Mouse (Mus musculus) neural tube, embryonic 14.5 days (tissue): ENCODE measurements at regions not wholly inside any gene's neighbourhood (a gene's known extent, or its start where the extent isn't known, plus 50 kb on each side); places are given as distances from the start of the nearest gene placed in this dataset.

ENCODE experiments used
- ATAC-seq: fragments of 200-750 bp; cut with Nextera tagmentation; 2 replicates; pipeline ENCODE4 v1.8.0; 2017; ENCODE audit warnings: low read depth, mild to moderate bottlenecking, moderate TSS enrichment, moderate library complexity
- H3K27ac ChIP-seq: fragments of 300-500 bp; sonication (generic); 2 replicates; pipeline ENCODE4 v1.5.1; 2014; ENCODE audit warnings: low read depth, mild to moderate bottlenecking, control low read depth, low read length, moderate library complexity, mixed read lengths
- H3K27me3 ChIP-seq: fragments of 300-500 bp; sonication (generic); 2 replicates; pipeline ENCODE4 v1.6.1; 2014; ENCODE audit warnings: low read length; ENCODE audit not compliant: control insufficient read depth, insufficient read depth
- H3K36me3 ChIP-seq: fragments of 300-500 bp; sonication (generic); 2 replicates; pipeline ENCODE4 v1.6.1; 2014; ENCODE audit warnings: low read length, mixed read lengths; ENCODE audit not compliant: control insufficient read depth, insufficient read depth
- H3K4me1 ChIP-seq: fragments of 300-500 bp; sonication (generic); 2 replicates; pipeline ENCODE4 v1.6.1; 2014; ENCODE audit warnings: low read length; ENCODE audit not compliant: control insufficient read depth, insufficient read depth
- H3K4me2 ChIP-seq: fragments of 300-500 bp; sonication (generic); 2 replicates; pipeline ENCODE4 v1.6.1; 2014; ENCODE audit warnings: mild to moderate bottlenecking, low read depth, low read length, control low read depth
- H3K4me3 ChIP-seq: fragments of 300-500 bp; sonication (generic); 2 replicates; pipeline ENCODE4 v1.5.1; 2014; ENCODE audit warnings: low read depth, low read length, control low read depth, mixed read lengths
- H3K9ac ChIP-seq: fragments of 300-500 bp; sonication (generic); replicated peaks from 2 replicates; pipeline ENCODE4 v1.6.1; 2014; ENCODE audit warnings: low read depth, mild to moderate bottlenecking, control low read depth, low read length, mixed read lengths
- H3K9me3 ChIP-seq: fragments of 300-500 bp; sonication (generic); 2 replicates; pipeline ENCODE4 v1.6.1; 2016; ENCODE audit warnings: low read length; ENCODE audit not compliant: control insufficient read depth
- WGBS: fragments of 180-500 bp; shearing (Covaris S2); extraction: QIAGEN DNeasy Blood & Tissue Kit; methylation state at CpG from one replicate; pipeline ENCODE4 v1.1.7; 2014; 5-methylcytosine and 5-hydroxymethylcytosine counted together

GRCm38 (mm10) chr10:96496700-96497099 lies 120.1 kb upstream of the Btg1 start:
- Histone ChIP-seq H3K27me3 (no peaks in the 10 kb centered on the region), H3K27ac (no peak overlapping the region), H3K4me1 (no peaks in the 10 kb centered on the region), H3K9ac (no peak overlapping the region), H3K4me3 (no peak overlapping the region), H3K36me3 (no peaks in the 10 kb centered on the region), H3K4me2 (no peak overlapping the region), H3K9me3 (no peaks in the 10 kb centered on the region)
- ATAC-seq: no peak
- 98% methylated on average over 3 of the region's 3 CpGs for WGBS

DNA sequence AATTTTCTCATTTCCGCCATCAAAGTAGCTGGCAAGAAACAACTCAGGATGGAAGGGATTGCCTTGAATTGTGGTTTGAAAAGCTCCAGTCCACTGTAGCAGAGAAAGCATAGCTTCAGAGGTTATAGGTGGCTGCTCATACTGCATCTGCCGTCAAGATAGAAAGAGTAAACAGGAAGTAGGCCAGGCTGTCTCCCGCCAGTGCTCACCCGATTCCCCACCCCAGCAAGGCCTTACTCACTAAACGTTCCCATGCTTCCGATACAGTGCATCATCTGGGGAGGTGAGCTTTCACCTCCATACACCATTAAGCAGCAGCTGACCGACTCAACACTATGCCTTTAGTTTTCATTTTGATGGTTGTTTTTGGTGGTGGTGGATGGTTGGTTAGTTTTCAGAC lies 119.3 kb upstream of the Btg1 start:
- no peaks in the 10 kb centered on the region for H3K4me1 ChIP-seq
- H3K27ac ChIP-seq: no peak overlapping the region
- no peak for ATAC-seq
- no peaks in the 10 kb centered on the region for H3K9me3 ChIP-seq
- H3K36me3 ChIP-seq: no peaks in the 10 kb centered on the region
- H3K27me3 ChIP-seq: no peaks in the 10 kb centered on the region
- no peak overlapping the region for H3K4me2 ChIP-seq
- WGBS: 87% methylated on average over 7 of the region's 7 CpGs
- no peak overlapping the region for H3K4me3 ChIP-seq
- H3K9ac ChIP-seq: no peak overlapping the region

DNA sequence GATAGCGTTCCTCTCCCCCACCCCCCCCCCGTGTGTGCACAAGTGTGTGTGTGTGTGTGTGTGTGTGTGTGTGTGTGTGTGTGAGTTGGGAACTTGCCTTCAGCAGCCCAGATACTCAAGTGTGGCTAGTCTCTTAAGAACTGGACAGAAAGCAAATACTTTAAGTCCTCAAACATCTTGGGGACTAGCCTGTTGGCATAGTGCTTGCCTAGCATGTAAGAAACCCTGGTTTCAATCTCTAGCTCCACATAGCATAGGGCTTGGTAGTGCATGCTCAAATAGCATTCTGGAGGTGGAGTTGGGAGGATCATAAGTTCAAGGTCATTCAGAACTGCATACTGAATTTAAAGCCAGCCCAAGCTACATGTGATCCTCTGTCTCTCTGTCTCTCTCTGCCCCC lies 117.5 kb upstream of the Btg1 start:
- 94% methylated on average over 2 of the region's 2 CpGs for WGBS
- no peaks in the 10 kb centered on the region for H3K4me1 ChIP-seq
- no peak for ATAC-seq
- no peak overlapping the region for H3K27ac ChIP-seq
- no peaks in the 10 kb centered on the region for H3K9me3 ChIP-seq
- H3K9ac ChIP-seq: no peak overlapping the region
- H3K27me3 ChIP-seq: no peaks in the 10 kb centered on the region
- H3K4me2 ChIP-seq: no peak overlapping the region
- no peaks in the 10 kb centered on the region for H3K36me3 ChIP-seq
- no peak overlapping the region for H3K4me3 ChIP-seq

DNA sequence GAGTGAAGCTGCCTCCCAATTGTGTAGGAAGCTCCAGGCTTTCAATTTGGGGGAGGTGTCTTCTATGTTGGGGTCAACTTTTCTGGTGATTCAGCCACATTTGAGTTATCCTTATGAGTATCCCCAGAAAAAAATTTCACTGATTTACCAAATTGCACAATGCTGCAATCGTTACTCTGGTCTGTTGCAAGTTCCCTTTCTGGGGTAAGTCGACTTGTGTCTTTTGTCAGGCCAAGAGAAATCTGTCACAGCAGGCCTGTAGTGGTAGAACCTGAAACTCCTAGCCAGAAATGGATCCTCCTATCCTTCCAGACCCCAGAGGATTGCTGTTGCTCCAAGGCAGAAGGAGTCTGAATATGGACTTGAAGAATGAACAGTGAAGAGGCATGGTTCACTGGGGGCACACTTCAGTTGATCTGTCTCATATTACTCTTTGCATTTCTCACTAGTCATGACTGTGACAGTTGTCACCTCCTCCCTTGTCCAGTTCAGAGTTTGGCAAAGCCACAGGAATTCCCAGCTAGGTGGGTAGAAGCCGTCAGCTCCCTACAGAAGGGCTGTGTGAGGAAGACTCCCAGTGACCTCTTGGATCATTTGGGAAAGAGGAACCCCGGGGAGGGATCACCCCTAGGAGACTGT lies 114.6 kb upstream of the Btg1 start:
- no peak for ATAC-seq
- H3K4me1 ChIP-seq: no peaks in the 10 kb centered on the region
- H3K4me3 ChIP-seq: no peak overlapping the region
- no peak overlapping the region for H3K27ac ChIP-seq
- H3K4me2 ChIP-seq: no peak overlapping the region
- 88% methylated on average over 4 of the region's 4 CpGs for WGBS
- no peaks in the 10 kb centered on the region for H3K9me3 ChIP-seq
- H3K36me3 ChIP-seq: no peaks in the 10 kb centered on the region
- no peak overlapping the region for H3K9ac ChIP-seq
- no peaks in the 10 kb centered on the region for H3K27me3 ChIP-seq

- Histone ChIP-seq H3K9ac (no peak overlapping the region), H3K9me3 (no peaks in the 10 kb centered on the region), H3K4me3 (no peak overlapping the region), H3K4me1 (no peaks in the 10 kb centered on the region), H3K36me3 (no peaks in the 10 kb centered on the region), H3K27ac (no peak overlapping the region), H3K27me3 (no peaks in the 10 kb centered on the region), H3K4me2 (no peak overlapping the region)
- ATAC-seq: no peak
- 76% methylated on average over 6 of the region's 6 CpGs for whole genome bisulfite sequencing
These were observed 114.1 kb upstream of the Btg1 start for GRCm38 (mm10) chr10:96502736-96503135.

GRCm38 (mm10) chr10:96504340-96504739 lies 112.5 kb upstream of the Btg1 start:
- Histone ChIP-seq H3K4me1 (no peaks in the 10 kb centered on the region), H3K9me3 (no peaks in the 10 kb centered on the region), H3K9ac (no peak overlapping the region), H3K27me3 (no peaks in the 10 kb centered on the region), H3K27ac (no peak overlapping the region), H3K4me3 (no peak overlapping the region), H3K4me2 (no peak overlapping the region), H3K36me3 (no peaks in the 10 kb centered on the region)
- WGBS: 84% methylated on average over 8 of the region's 8 CpGs
- no peak for ATAC-seq

GRCm38 (mm10) chr10:96515164-96515922 lies 101.5 kb upstream of the Btg1 start:
- H3K9me3 ChIP-seq: no peaks in the 10 kb centered on the region
- no peak overlapping the region for H3K27ac ChIP-seq
- H3K4me1 ChIP-seq: no peaks in the 10 kb centered on the region
- no peak overlapping the region for H3K9ac ChIP-seq
- no peaks in the 10 kb centered on the region for H3K27me3 ChIP-seq
- ATAC-seq: no peak
- no peak overlapping the region for H3K4me2 ChIP-seq
- H3K36me3 ChIP-seq: no peaks in the 10 kb centered on the region
- 86% methylated on average over 10 of the region's 10 CpGs for WGBS
- H3K4me3 ChIP-seq: no peak overlapping the region

GRCm38 (mm10) chr10:96515923-96516258 lies 100.9 kb upstream of the Btg1 start:
- no peak overlapping the region for H3K4me2 ChIP-seq
- no peak for ATAC-seq
- WGBS: 84% methylated on average over 2 of the region's 2 CpGs
- H3K27ac ChIP-seq: no peak overlapping the region
- H3K4me1 ChIP-seq: no peaks in the 10 kb centered on the region
- no peaks in the 10 kb centered on the region for H3K27me3 ChIP-seq
- no peaks in the 10 kb centered on the region for H3K9me3 ChIP-seq
- H3K9ac ChIP-seq: no peak overlapping the region
- no peak overlapping the region for H3K4me3 ChIP-seq
- no peaks in the 10 kb centered on the region for H3K36me3 ChIP-seq

- H3K9me3 ChIP-seq: no peaks in the 10 kb centered on the region
- no peak overlapping the region for H3K4me3 ChIP-seq
- H3K36me3 ChIP-seq: no peaks in the 10 kb centered on the region
- 84% methylated on average over 3 of the region's 3 CpGs for WGBS
- no peaks in the 10 kb centered on the region for H3K4me1 ChIP-seq
- no peak overlapping the region for H3K4me2 ChIP-seq
- H3K27ac ChIP-seq: no peak overlapping the region
- ATAC-seq: no peak
- H3K9ac ChIP-seq: no peak overlapping the region
- no peaks in the 10 kb centered on the region for H3K27me3 ChIP-seq
These were observed 97.4 kb upstream of the Btg1 start for GRCm38 (mm10) chr10:96519411-96519810.
